Mouse (Mus musculus) gastrocnemius, adult 18-20 months (tissue): ENCODE data around the gene Celsr1. TPM values are rescaled to one million over a fixed set of nuclear protein-coding genes. Genes with fewer than 3 reads are reported as not detected.

Source experiments
- DNase-seq: peaks from one replicate; pipeline ENCODE4 v3.0.0; 2021; ENCODE audit warnings: low spot score
- total RNA-seq, 2 experiments: library from RNA; stranded (reverse); gene quantifications; 2 replicates each; pipeline ENCODE4 v1.2.3; 2021

The Celsr1 gene
- total RNA-seq, 2 experiments from 2014 or later = 0.24 to 0.32 TPM

DNA sequence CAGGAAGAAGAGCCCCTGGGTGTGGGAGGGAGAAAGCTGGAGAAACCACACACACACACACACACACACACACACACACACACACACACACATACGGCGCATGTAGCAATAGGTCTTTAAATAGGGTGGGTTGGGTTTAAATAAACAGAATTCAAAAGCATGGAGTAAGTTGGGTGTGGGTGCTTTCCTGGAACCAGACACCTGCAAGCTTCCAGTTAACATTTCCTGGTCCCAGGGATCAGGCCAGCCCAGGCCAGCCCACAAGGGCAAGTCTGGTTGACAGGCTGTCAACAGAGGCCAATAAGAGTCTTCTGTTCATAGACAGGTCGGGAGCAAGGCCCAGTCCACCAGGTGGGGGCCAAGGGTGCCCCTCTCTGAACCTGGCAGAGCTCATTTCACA lies 2.3 kb upstream of the Celsr1 start:
- DNase-seq = no peak

DNA sequence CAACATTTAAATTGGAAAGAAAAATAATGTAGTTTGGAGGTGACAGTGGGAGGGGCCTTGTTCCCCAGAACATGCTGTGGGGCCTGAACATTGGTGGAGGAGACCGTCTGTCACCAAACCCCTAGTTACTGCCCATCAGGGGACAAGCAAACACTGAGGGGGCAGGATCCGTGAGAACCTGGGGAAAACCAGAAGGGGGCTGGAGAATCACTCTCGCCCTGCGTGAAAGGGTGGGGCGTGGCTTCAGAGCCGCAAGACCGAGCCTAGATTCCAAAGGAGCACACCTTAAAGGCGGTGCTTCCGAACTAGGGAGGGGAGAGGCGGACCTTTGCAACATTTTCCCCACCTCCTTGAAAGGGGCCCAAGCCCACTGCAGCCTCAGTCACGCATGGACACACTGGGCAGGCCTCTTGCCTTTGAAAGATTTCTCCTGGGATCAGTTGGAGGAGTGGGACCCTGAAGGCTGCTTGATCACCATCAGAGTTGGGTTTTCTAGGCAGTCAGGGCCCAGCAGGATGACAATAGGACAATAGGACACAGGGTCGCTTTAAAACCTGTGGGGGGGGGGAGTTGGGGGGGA lies 1.3 kb upstream of the Celsr1 start:
- no peak for DNase-seq

DNA sequence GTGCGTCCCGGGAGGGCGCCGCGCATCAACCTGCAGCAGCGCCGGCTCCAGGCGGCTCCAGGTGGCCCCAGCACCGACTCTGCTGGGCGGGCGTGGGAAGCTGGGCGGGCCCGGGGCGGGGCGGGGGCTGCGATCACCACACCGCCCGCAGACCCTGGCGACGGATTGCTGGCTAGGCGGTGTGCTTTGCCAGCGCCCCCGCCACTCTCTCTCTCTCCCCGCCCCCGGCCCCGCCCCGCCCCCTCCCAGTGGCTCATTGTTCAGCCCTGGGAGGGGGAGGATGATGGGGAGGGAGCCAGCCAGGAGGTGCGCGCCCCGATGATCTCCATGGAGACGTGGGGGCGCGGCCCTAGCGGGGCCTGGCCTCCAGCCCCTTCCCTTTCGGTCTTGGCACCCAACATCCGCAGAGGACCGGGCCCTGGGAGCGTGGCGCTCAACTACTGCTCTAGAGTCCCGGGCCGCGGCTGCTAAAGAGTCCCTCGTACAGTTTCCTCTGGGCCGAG lies 495 bp upstream of the Celsr1 start:
- no peak for DNase-seq

DNA sequence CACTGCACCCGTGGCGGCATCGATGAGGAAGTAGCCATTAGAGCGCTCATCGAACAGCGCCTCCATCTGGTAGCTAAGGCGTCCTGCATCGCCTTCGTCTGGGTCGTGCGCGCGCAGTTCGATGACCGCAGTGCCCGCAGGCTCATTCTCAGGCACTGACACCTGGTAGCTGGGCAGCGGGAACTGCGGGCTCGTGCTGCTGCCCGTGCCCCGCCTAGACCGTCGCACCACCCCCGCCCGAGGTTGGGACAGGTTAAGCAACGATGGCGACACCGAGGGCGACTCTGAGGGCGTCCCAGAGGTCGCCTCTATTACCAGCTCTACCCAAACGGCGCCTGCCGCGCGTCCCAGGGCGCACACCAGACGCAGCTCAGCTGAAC lies 776 bp downstream of the Celsr1 start:
- no peak for DNase-seq

DNA sequence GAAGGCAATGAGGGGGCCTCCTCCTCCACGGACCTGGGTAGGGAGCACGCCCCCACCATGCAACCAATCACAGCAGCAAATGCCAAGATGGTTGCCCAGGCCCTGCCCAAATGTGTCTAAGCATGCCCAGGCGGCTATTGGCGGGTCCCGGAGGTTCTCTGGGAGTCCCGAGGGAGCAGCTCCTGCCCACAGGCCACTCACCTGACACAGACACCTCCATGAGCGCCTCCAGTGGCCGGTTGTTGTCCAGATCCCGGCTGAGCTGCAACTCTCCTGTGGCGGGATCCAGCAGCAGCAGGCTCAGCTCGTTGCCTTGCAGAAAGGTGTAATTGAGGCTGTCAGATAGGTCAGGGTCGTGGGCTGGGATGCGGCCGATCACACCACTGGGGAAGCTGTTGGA lies 3.6 kb downstream of the Celsr1 start:
- no peak for DNase-seq

DNA sequence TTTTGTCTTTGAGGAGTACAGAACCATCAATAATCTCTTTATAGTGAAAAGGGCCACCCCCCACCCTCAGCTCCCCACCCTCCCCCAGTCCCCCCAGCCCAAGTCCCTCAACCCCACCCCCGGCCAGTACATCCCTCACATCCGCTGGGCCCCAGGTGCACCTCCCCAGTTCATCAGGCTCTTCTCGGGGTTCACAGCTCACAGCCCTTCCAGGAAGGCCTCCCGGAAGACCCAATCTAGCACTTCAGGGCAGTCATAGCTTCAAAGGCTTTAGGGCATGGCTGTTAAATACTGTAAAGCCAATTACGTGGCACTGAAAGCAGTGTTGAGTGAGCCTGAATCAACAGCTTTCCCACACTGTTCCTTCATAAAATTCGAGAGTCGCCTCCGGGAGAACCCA lies 5.7 kb downstream of the Celsr1 start:
- no peak for DNase-seq

DNA sequence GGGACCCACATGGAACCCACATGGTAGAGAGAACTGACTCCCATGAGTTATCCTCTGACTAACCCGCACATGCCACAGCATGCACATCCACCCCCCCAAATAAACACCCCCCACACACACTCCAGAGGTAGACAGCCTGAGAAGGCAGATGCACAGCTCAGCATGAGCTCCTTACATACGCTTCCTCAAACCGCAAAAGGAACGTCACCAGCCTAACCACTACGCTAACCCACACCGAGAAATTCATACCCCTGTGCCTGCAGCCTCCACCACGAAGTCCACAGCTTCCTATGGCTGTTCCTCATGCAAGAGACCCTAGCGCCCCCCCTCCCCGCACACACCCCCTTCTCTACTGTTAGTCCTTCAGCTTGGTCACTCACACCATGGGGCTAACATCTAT lies 11.6 kb downstream of the Celsr1 start:
- no peak for DNase-seq

DNA sequence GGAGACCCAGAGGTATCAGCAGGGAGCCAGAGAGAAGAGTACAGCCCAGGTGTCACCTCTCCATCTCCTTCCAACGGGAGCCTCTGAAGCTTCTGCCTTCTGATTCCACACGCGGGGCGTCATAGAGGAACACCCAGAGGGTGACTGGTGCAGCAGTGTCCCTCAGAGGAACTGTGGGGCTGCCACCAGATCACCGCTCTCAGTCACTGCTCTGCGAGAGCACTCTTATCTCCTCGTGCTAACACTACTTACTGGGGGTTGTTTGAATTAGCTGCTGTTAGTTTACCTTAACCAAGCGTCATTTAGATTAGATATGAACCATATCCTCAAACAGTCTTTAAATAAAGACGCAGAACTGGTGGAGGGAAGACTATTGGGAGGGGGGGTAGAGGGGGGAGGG lies 12.3 kb downstream of the Celsr1 start:
- DNase-seq = no peak

DNA sequence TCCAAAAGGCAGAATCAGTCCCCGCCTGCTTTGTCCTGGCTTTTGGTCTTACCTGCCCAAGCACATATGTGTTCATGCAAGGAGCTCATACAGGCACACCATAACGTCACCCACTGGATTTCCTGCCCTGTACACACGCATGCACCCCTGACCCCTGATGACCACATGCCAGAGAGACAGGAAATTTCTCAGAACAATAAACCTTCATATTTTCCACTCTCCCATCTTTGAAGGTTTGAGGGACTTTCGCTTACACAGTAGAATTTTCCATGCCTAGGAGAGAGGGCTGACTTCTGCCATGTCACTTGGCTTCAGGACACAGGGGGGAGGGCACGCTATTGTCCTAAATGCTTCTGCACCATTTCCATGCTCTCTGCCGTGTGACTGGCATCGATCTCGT lies 13.6 kb downstream of the Celsr1 start:
- DNase-seq = no peak

DNA sequence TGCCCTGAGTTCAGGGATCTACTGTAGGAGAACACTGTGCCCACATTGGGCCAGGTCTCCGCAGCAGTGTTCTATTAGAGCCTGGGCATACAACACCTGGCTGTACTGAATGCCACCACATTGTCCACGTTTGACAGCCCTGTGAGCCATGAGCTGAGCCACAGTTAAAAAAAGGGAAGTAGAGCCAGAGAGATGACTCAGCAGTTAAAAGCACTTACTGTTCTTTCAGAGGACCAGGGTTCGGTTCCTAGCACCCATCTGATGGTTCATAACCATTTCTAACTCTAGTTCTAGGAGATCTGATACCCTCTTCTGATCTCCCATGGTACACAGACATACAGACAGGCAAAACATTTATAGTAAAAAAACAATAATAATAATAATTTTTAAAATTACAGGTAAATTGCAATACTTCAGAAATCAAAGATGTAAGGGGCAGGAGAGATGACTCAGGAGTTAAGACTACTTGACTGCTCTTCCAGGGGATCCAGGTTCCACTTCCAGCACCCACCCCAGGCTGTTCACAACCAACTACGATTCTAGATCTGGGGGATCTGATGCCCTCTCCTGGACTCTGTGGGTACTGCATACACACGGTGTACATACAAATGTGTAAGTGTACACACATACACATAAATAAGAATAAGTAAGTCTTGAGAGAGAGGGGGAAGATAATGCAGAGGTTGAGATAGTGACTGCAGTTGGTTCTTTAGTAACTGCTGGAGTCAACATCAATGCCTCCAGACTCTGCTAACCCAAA lies 14.6 kb downstream of the Celsr1 start:
- DNase-seq = no peak

DNA sequence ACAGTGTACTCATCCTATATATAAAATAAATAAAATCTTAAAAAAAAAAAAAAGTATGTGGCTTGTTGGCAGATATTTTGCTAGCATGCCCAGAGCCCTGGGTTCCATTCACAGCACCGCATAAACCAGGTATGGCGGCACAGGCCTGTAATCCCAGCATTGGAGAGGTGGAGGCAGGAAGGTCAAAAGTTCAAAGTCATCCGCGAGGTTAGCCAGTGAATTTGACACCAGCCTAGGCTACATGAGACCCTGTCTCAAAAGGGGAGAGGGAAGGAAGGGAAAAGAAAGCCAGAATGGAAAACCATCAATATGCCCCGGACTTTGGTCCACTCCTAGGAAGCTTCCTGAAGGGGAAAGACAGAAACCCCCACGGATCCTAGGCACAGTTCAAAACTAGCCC lies 16.2 kb downstream of the Celsr1 start:
- no peak for DNase-seq

DNA sequence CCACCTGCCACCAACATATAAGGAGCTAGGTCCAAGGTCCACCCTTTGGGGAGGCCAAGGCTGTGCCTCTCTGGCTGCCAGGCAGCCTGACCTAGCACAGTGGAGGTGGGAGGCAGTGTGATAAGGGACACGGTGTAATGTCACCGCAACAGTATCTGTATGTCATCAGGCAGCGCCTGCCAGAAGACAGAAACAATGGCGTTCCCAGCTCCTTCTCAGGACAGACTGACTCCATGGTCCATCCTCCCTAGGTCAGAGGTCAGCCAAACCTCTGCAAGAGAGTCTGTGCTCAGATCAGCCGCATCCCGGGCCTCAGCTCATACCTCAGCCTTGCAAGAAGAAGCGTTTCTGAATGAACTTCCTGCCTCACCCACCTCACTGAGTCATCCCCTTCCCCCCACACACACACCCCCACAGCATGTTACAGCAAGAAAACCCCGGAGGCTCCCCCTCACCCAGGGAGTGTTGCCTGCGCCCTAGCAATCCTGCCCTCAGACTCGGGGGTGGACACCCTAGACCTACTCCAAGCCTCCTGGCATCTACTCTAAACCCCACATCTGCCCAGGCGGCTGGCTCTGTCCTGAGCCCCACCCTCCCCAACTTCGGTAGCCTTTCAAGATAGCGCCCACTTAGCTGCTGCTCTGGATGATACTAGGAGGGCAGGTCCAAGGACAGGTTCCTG lies 17.6 kb downstream of the Celsr1 start:
- no peak for DNase-seq

DNA sequence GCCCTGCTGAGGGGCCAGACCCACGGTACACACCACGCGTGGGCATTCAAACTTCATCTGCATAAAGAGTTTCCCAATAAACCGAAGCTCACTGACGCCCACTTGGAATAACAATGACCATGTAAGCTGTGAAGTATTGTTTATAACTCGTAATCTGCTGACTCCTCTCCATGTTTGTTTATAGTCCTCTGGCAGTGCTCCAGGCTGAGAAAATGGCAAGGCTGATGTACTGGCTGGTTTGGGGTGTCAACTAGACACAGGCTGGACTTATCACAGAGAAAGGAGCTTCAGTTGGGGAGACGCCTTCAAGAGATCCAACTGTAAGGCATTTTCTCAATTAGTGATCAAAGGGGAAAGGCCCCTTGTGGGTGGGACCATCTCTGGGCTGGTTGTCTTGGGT lies 18.6 kb downstream of the Celsr1 start:
- no peak for DNase-seq

DNA sequence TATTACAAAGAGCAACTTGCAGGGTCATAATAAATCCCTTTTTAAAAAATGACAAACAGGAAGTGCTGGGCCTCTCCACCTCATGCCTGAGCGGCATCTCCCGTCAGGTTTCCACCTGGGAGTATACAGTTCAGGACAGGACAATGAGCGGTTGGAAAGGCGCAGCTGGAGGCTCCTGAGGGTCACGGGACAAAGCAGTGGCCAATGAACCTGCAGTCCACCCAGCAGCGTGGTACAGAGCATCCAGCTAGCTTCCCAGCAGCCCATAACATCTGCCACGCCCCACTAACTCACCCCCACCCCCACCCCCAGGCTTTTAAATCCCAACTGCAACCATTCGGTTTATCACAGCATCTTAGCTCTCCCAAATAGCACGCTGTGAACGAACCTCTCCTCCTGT lies 19.9 kb downstream of the Celsr1 start:
- DNase-seq = no peak

DNA sequence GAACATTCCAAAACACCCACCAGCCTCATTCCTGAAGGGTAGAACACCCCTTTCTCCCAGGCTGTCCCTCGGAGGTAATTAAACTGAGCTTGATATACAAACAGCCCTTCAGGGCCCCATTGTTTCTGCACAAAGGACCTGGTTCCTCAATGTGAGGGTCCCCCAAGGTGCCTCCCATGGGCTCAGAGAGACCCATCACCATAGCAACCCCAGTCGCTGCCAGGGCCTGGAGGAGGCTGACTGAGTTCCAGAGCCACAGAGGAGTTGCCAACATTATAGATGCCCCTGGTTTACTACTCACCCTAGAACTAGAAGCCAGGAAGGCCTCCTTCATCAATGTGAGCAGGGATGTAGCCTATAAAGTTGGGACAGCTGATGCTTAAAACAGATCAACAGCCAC lies 20.4 kb downstream of the Celsr1 start:
- no peak for DNase-seq

DNA sequence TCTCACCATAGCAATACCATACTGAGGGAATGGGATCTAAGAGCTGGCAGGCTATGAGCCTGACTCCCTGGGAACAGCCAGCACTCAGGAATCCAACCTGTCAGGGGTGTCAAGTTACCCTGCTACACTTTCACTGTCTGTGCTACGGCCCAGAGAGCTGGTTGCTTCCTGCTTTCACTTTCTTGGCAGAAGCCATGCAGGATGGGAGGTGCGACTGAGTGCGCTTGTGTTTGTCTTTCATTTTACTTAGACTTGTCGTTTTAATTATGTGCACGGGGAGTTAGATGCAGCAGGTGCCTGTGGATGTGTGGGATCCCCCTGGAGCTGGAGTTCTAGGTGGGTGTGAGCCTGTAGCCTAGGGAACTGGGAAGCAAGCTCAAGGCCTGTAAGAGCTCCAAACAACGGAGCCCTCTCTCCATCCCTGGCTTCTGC lies 25.9 kb downstream of the Celsr1 start:
- DNase-seq = peak; percentile 4

DNA sequence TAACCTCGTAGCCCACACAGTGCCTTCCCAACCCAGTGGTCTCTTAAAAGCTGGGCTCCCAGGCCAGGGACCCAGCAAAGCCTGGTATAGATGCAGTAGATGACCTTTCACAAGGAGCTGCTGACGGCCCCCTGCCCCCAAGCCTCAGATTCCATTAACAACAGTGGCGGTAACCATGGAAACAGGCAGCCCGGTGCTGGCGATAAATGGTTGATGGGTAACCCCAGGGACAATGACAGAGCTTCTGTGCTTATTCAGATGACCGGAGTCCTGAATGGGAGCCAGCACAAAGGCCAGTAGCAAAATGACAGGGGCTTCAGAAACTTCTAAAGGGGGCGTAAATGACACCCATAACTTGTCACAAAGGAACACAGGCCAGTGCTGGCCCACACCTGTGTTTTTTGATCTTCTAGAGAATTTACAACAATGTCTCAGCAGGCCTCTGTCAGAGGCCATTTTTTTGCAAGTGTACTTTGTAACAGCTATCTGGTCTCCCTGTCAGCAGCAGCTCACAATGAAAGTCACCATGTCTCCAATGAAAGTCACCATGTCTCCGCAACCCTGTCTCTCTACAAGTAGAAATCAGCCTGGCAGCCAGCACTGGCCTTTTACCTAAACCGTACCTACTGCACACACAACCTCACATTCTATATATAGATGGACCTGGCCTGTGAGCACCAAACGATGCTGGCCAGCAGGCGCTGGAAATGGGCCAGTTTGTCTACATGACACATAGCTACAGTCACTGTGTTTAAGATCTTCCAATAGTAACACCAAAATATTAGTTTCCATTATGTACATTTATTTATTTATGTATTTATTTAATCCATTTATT lies 27.7 kb downstream of the Celsr1 start:
- DNase-seq = peak; percentile 65

DNA sequence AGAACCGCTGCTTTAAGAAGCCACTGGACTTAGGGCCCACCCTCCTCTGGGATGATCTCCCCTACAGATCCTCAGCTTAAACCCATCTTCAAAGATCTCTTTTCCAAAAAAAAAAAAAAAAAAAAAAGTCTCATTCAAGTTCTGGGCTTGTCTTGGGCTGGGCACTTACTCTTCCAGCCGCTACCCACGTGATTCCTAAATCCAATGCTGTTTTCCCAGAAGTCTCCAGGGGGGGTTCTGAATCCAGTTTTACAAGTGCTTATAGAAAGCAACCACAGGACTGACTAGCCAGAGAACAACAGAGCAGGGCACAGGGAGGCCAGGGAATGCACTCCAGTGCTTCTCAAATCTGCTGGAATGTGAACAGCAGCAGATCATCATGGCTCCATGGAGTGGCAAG lies 29.5 kb downstream of the Celsr1 start:
- no peak for DNase-seq

DNA sequence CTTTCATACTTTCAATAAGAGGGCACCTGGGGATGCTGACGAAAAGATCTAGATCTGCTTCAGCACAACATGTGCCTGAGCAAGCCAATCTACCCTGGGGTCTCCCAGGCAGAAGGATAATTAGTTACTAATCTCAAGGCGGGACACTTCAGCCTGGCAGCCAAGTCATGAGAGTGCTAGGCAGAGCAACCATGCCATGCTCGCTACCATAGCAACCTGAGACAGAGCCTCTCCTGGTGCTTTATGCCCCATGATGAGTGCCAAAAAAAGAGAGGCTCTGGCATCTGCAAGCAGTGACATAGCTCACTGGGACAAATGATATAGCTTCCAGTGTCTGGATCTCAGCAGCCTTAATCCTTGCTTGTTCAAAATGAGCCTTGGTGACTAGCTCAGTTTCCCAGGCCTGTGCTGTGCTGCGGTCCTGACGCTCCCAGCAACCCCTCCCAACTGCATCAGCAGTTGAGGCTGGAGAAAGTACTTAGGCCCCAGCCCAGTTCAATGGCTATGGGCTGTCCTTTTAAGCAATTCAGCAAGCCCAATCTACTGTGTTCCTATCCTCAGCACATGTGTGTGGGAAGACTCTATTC lies 32.8 kb downstream of the Celsr1 start:
- DNase-seq = no peak

DNA sequence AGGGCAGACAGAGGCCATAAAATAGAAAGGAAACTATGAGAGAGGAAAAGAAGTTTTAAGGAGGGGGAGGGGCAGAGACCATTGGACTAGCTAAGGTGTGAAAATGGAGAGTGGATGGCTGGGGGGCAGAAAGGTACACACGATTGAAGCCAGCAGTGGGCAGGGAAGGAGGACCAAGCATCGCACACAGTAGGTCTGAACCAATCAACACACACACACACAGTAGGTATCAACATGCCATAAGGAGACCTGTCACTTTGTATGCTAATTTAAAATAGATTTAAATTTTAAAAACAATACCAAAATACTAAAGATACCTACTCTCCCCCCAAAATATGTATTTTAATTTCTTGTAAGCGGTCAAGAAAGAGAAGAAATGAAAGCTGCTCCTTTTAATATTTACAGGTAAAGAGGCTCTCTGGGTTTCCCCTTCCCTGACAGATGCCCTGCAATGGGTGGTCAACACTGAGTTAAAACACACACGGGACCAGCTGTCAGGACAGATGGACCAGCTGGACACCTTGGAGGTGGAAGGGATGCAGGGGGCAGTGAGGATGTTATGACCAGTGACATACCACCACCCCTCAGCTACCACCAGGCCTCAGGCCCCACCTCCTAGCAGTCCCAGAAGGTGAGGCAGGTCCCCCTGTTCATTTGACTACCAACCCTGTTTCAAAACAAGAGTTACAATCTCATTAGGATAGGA lies 34.9 kb downstream of the Celsr1 start:
- DNase-seq = no peak
